14 mouse cellular contexts compared by ENCODE assay signal in the genomic region with DNA sequence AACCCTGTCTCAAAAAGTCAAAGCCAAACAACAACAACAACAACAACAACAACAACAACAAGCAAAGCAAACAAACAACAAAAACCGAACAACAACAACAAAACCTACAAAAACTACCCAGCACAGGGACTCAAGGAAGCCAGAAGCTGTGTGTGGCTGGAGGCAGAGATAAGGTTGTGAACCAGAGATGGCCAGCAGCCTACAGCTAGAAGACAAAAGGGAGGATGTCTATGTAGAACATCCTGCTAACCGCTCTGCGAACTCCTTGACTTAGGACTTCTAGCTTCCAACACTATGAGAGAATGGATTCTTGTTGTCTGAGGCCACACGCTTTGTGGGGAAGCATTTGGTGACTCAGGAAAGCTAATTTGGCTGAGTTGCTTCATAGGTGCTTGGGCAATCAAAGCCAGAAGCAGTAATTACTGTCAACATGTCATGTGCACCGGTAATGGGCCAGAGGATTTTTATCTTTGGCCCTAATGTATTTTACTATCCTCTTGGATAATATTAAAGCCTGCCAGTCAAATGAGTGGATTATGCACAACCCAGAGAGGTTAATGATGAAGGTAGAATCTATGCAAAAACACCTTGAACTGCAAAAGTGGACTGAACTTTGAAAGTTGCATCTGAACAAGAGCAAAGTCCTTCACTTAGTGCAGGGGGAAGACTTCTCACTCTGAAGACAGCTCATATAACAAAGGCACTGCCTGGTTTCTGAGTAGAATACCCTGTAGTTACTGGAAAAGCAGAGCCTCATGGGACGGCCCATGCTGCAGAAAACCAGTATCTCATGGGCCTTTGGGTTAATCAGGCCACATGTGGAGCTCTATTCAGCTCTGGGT. TPM values are rescaled to one million over a fixed set of nuclear protein-coding genes. Genes with fewer than 3 reads are reported as not detected.
DNase-seq lines count a peak whose midpoint lies in the region; ATAC-seq lines count a peak whose summit lies in the region.
"Had no signal": no experiment of that assay in that cellular context is flagged by ENCODE, and none has a peak within 500 bp of the region (broad histone marks: within the 10 kb centered on the region; RNA-seq: fewer than 3 reads in every experiment).

No protein-coding gene starts in this region.

- WGBS in heart, embryonic 11.5 days (ENCODE audit: insufficient replicate concordance) = 73% methylated on average over 6 of the region's 6 CpGs
- 46% methylated on average over 6 of the region's 6 CpGs for WGBS in liver, embryonic 15.5 days (ENCODE audit: insufficient replicate concordance)
- WGBS in limb, embryonic 10.5 days = 88% methylated on average over 6 of the region's 6 CpGs

- H3K4me3 ChIP-seq in heart, embryonic 11.5 days (ENCODE audit: low read depth, low read length) = no peak overlapping the region
- H3K4me3 ChIP-seq in liver, embryonic 15.5 days (replicated peaks) = no peak overlapping the region
- no peak overlapping the region for H3K4me3 ChIP-seq in limb, embryonic 10.5 days

- DNase-seq in heart, postnatal 36 days = no peak
- peak; percentile 42 for DNase-seq in Muller cell, postnatal 12 days (ENCODE audit: inconsistent ontology term)
- peak; percentile 79 for DNase-seq in fat pad, adult 2 months (ENCODE audit: extremely low read depth, low read depth, low spot score)
- no peak for DNase-seq in limb, embryonic 10.5 days (ENCODE audit: low spot score)
- DNase-seq in lung, postnatal 36 days = no peak
- DNase-seq: kidney, postnatal 10 days; lung, postnatal 4 days; spleen, adult 18-20 months; thymus, adult 2 months had no signal

- no peak overlapping the region for H3K4me2 ChIP-seq in heart, embryonic 11.5 days
- no peak overlapping the region for H3K4me2 ChIP-seq in liver, embryonic 15.5 days

- no peak for ATAC-seq in heart, embryonic 11.5 days (replicated peaks; ENCODE audit: insufficient number of reproducible peaks, low FRiP score, low TSS enrichment)
- ATAC-seq in liver, embryonic 15.5 days (ENCODE audit: insufficient read depth) = peak; percentile 72
- ATAC-seq in inflammation-experienced regulatory T-cells, adult 6 months = no peak

- H3K9ac ChIP-seq in heart, embryonic 11.5 days (ENCODE audit: low read depth, low read length) = no peak overlapping the region
- H3K9ac ChIP-seq in liver, embryonic 15.5 days = peak overlapping the region; percentile 9; the same call in 1 of the 2 replicates

- intact Hi-C loops in heart, postnatal 36 days (cut with DNase I) = no loop called here

- no peaks in the 10 kb centered on the region for H3K9me3 ChIP-seq in heart, embryonic 11.5 days (replicated peaks; ENCODE audit: control insufficient read depth, low read length)
- 0 out of 2 replicates have a peak, but pooled peaks cover 5% of the 10 kb centered on the region for H3K9me3 ChIP-seq in liver, embryonic 15.5 days (replicated peaks)
- no peaks in the 10 kb centered on the region for H3K9me3 ChIP-seq in limb, embryonic 10.5 days (replicated peaks)

- peak overlapping the region; percentile 2; the same call in 1 of the 2 replicates for H3K27ac ChIP-seq in heart, embryonic 11.5 days (ENCODE audit: low read depth, low read length)
- peak overlapping the region; percentile 77 for H3K27ac ChIP-seq in liver, embryonic 15.5 days (replicated peaks)
- no peak overlapping the region for H3K27ac ChIP-seq in limb, embryonic 10.5 days

- peaks cover 12% of the 10 kb centered on the region for H3K4me1 ChIP-seq in heart, embryonic 11.5 days (ENCODE audit: control insufficient read depth, insufficient read depth, low read length)
- H3K4me1 ChIP-seq in liver, embryonic 15.5 days (replicated peaks) = peaks cover 72% of the 10 kb centered on the region
- peaks cover 17% of the 10 kb centered on the region for H3K4me1 ChIP-seq in limb, embryonic 10.5 days

- H3K27me3 ChIP-seq in heart, embryonic 11.5 days (ENCODE audit: control insufficient read depth, insufficient read depth, low read length) = no peaks in the 10 kb centered on the region
- no peaks in the 10 kb centered on the region for H3K27me3 ChIP-seq in liver, embryonic 15.5 days
- no peaks in the 10 kb centered on the region for H3K27me3 ChIP-seq in limb, embryonic 10.5 days (ENCODE audit: low read depth, poor library complexity, severe bottlenecking)

- H3K36me3 ChIP-seq in heart, embryonic 11.5 days (ENCODE audit: control insufficient read depth, insufficient read depth, low read length) = no peaks in the 10 kb centered on the region
- no peaks in the 10 kb centered on the region for H3K36me3 ChIP-seq in liver, embryonic 15.5 days (replicated peaks)
- no peaks in the 10 kb centered on the region for H3K36me3 ChIP-seq in limb, embryonic 10.5 days

RNA-seq across cellular contexts. Expression of a gene that starts 45.5 kb away (rescaled TPM):
- polyA plus RNA-seq in heart, embryonic 11.5 days (2014; fragmentation: Nextera tagmentation; extraction: Ambion mirVana) = 0.27 TPM in 1 of 2 replicates, not detected in the other
- not detected for total RNA-seq in heart, postnatal 36 days (2021)
- not detected in 2 replicates for polyA plus RNA-seq in liver, embryonic 15.5 days (2015; fragmentation: Nextera tagmentation; extraction: Ambion mirVana)
- polyA plus RNA-seq in limb, embryonic 10.5 days (2016; fragmentation: Nextera tagmentation; extraction: Ambion mirVana) = not detected in 2 replicates
- polyA plus RNA-seq in inflammation-experienced regulatory T-cells, adult 6 months (2017; shearing (Covaris generic)) = under 1 TPM in 1 of 3 experiments, not detected in 2; 0.32 TPM
- total RNA-seq: heart, postnatal 10 days; left cerebral cortex, postnatal 36 days had no signal
- polyA plus RNA-seq: thymus, adult 2 months had no signal

RNA-seq across cellular contexts. Expression of a gene that starts 53.9 kb away (rescaled TPM):
- polyA plus RNA-seq in heart, embryonic 11.5 days (2014; fragmentation: Nextera tagmentation; extraction: Ambion mirVana) = 3.2 and 3.8 TPM in 2 replicates
- total RNA-seq in heart, postnatal 36 days (2021) = under 1 TPM; 0.38 to 0.44 TPM
- polyA plus RNA-seq in liver, embryonic 15.5 days (2015; fragmentation: Nextera tagmentation; extraction: Ambion mirVana) = 0.37 and 0.56 TPM in 2 replicates
- 0.46 and 0.50 TPM in 2 replicates for polyA plus RNA-seq in limb, embryonic 10.5 days (2016; fragmentation: Nextera tagmentation; extraction: Ambion mirVana)
- not detected for polyA plus RNA-seq in inflammation-experienced regulatory T-cells, adult 6 months (2017; shearing (Covaris generic))
- total RNA-seq: left cerebral cortex, postnatal 36 days had no signal

Comparison
In these comparisons a context has a peak if more than half of its experiments do, and no peak if none do; other contexts are left out.
1. DNase-seq: peak in Muller cell, postnatal 12 days (single experiment) and fat pad, adult 2 months (single experiment); none in heart, postnatal 36 days (0 of 2), limb, embryonic 10.5 days (single experiment) and lung, postnatal 36 days (single experiment).